Mouse (Mus musculus) spleen, adult 12 weeks (tissue): ENCODE measurements around the gene Olfr187.
"Not testable (repeated sequence)": the region's sequence is repeated elsewhere in the genome, so short reads cannot be mapped to it uniquely, and the experiment has no call there.

Source experiments
- DNase-seq: peaks from one replicate; pipeline ENCODE4 v3.0.0; 2022; ENCODE audit warnings: low spot score

The Olfr187 gene

GRCm38 (mm10) chr16:59039710-59040109, at the start of gene Olfr187:
TSS of gene Olfr187 (minus strand) at chr16:59039767.
- no peak for DNase-seq

- not testable (repeated sequence) for DNase-seq
These were observed 41.5 kb upstream of the Olfr187 start for GRCm38 (mm10) chr16:59081113-59081512.

- no peak for DNase-seq
These were observed 38.3 kb upstream of the Olfr187 start, which contains the start of gene Olfr190 for GRCm38 (mm10) chr16:59077905-59078304. TSS of gene Olfr190 (minus strand) at chr16:59078005.

- no peak for DNase-seq
These were observed 34.0 kb upstream of the Olfr187 start for GRCm38 (mm10) chr16:59073520-59073919.

GRCm38 (mm10) chr16:59071755-59072154, 32.2 kb upstream of the Olfr187 start:
- DNase-seq: no peak

GRCm38 (mm10) chr16:59062411-59062810, 22.8 kb upstream of the Olfr187 start:
- DNase-seq: not testable (repeated sequence)

- not testable (repeated sequence) for DNase-seq
These were observed 9.7 kb upstream of the Olfr187 start for GRCm38 (mm10) chr16:59049286-59049685.

GRCm38 (mm10) chr16:59048860-59049259, 9.3 kb upstream of the Olfr187 start:
- DNase-seq: no peak

- DNase-seq: no peak
These were observed 8.0 kb upstream of the Olfr187 start for GRCm38 (mm10) chr16:59047579-59047978.

GRCm38 (mm10) chr16:59045835-59046234, 6.3 kb upstream of the Olfr187 start:
- DNase-seq: no peak

- no peak for DNase-seq
These were observed 9.4 kb downstream of the Olfr187 start, which contains the start of gene Olfr186 for GRCm38 (mm10) chr16:59030191-59030590. TSS of gene Olfr186 (minus strand) at chr16:59030291.

- no peak for DNase-seq
These were observed 26.1 kb downstream of the Olfr187 start for GRCm38 (mm10) chr16:59013357-59014018.

- no peak for DNase-seq
These were observed 32.4 kb downstream of the Olfr187 start for GRCm38 (mm10) chr16:59007146-59007545.

GRCm38 (mm10) chr16:58995057-58995456, 44.5 kb downstream of the Olfr187 start, which contains the start of gene Olfr183:
TSS of gene Olfr183 (plus strand) at chr16:58995357.
- DNase-seq: no peak
